Mouse (Mus musculus) cerebellum, adult (tissue): ENCODE data around the gene Sgms1.
"Not testable (repeated sequence)": the region's sequence is repeated elsewhere in the genome, so short reads cannot be mapped to it uniquely, and the experiment has no call there.

ENCODE experiments used
- ATAC-seq: cut with Nextera tagmentation; 2 replicates; pipeline ENCODE4 v1.9.2; 2017; ENCODE audit warnings: mild to moderate bottlenecking, moderate library complexity, mixed read lengths; ENCODE audit not compliant: insufficient number of reproducible peaks, low FRiP score, low TSS enrichment

The Sgms1 gene

GRCm38 (mm10) chr19:32330231-32330630 is 59.3 kb downstream of the Sgms1 start:
- no peak for ATAC-seq

DNA sequence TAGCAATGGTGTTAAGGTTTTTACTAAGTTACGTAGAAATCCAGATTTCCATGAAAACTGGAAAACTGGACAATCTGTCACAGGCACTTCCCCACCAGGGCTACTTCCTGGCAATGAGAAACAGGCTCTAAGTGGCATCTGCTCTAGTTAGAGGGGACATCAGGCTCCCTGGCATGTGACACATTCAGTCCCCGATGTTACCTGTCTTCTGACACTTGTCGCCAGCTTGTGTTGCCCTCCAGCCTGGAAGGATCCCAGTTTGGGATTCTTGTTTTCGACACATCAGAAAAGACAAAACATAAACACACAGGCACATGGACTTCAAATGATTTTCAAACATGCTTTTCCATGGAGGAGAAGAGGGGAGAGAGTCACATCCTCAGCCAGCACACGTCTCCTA is 60.0 kb downstream of the Sgms1 start:
- ATAC-seq = peak; percentile 64

GRCm38 (mm10) chr19:32328089-32328828 is 61.3 kb downstream of the Sgms1 start:
- ATAC-seq = no peak

GRCm38 (mm10) chr19:32326621-32327021 is 62.9 kb downstream of the Sgms1 start:
- ATAC-seq = no peak

DNA sequence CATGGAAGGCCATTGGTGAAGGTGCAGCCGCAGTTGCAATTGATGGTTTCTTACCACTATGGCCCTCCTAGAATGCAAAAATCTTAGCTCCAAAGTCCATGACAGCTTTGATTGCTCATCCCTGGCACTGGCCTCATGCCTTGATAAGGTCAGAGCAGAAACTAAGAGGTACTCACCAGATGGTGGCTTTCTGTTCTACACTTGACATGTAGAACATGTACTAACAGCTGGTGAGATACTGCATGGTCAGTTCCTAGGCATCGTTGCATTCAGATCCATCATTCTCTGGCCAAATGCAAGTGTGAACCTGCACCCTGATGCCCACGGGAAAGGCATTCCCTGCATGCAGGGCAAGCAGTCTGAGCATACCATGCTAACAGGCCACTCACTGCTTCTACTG is 63.4 kb downstream of the Sgms1 start:
- no peak for ATAC-seq

DNA sequence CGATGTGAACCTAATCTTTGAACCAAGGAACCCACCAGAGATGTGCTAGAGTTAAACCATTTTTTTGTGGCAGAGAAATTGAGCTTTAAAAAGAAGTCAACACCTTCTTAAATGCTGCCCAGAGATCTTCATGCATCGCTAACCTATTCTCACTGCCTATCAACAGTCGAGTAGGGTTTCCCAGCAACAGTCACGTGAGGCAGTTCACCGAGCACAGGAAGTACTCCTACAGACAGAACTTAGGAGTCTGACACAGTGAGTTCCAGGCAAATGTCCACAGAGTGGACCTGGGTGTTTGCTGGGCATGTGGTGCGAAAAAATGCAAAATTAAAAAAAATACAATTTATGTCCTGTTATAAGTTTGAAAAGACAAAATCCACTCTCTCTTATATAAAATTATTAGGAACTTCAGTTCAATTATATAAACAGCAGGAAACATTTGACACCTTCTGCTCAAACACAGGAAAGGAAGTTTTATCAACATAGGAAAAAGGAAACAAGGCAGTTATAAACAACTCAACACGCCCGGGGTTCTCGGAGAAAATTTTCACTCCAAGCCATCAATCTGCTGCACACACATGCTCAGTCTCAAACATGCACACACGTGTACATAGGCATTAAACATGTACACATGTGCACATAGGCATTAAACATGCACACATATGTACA is 64.3 kb downstream of the Sgms1 start:
- no peak for ATAC-seq

- no peak for ATAC-seq
These were observed 65.0 kb downstream of the Sgms1 start for GRCm38 (mm10) chr19:32324550-32324949.

DNA sequence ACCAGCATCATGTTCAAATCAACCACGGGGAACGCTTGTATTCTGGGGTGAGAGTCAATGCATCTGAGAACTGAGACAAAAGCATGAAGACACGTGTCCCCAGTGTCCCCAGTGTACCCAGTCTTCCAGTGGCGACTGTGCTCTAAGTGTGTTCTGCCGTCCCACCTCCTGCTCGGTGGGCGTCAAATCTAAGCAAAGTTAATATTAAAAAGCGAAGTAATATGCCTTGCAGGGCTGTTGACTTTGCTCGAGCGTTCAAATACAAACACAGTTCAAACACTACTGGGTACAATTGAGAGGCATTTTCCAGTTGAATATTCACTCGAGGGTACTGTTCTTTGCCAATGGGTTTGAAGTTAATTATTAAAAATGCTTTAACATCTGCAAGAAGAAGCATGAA is 66.4 kb downstream of the Sgms1 start:
- no peak for ATAC-seq

DNA sequence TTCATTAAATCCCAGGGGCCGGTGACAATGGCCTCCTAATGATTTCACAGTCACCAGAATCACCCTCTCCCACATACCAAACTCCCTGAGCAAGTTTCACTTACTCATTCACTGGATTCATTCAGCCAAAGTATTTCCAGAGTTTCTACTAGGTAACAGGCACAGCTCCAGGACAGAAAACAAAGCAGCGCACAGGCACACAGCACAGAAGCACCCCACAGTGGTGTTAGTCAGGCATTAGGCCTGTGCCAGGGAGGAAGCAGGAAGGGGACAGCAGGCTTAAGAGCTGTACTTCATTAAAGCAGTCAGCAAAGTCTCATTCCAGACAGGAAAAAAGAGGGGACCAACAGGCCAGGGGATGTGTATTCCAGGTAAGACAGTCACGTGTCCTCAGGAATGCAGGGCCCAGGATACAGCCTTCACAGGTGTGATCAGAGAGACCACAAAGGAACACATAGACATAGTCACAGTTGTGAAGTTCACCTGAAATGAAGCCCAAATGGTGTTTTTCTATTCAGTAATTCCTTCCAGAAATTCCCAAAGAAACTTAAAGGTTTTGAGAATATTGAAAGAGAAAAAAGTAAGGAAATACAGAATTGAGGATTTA is 67.0 kb downstream of the Sgms1 start:
- ATAC-seq = peak; percentile 81

- ATAC-seq = no peak
These were observed 69.2 kb downstream of the Sgms1 start for GRCm38 (mm10) chr19:32320366-32320666.

- no peak for ATAC-seq
These were observed 69.8 kb downstream of the Sgms1 start for GRCm38 (mm10) chr19:32319531-32320365.

- ATAC-seq = no peak
These were observed 70.5 kb downstream of the Sgms1 start for GRCm38 (mm10) chr19:32319057-32319456.

DNA sequence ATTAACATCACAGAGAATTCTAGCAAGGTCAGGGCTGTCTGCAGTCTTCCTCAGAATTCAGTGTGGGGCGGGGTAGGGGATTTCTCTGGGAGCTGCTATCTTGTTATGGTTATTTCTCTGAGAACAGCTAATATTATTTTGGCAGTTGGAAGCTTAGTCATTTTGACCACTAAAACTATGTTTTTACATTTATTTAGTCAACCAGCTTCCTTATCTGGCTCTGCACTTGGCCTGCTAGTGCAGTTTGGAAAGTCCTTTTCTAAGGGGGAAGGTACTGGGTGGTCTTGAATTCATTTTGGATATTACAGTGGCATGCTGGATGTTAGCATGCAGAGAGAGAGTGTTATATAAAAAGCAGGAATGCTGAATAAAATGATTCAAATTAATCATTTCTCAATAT is 72.2 kb downstream of the Sgms1 start:
- ATAC-seq = not testable (repeated sequence)

- ATAC-seq = no peak
These were observed 76.2 kb downstream of the Sgms1 start for GRCm38 (mm10) chr19:32313304-32313703.

GRCm38 (mm10) chr19:32311762-32312161 is 77.8 kb downstream of the Sgms1 start:
- ATAC-seq = no peak

DNA sequence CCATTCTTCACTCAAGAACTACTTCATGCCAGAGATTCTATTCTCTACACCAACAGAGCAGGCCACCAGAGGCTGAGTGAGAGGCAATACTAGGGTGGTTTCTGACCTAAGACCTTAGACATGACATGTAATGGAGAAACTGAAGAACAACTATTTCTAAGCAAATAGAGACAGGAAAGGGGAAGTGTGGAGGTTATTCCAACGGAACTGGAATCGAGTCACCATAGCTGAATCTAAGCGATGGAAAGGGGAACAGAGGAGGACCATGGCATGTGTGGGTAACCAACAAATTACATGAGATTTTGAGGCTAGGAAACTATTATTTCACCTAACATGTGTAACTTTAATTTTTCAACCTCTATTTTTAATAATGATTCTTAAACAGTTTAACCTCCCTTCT is 78.5 kb downstream of the Sgms1 start:
- no peak for ATAC-seq

DNA sequence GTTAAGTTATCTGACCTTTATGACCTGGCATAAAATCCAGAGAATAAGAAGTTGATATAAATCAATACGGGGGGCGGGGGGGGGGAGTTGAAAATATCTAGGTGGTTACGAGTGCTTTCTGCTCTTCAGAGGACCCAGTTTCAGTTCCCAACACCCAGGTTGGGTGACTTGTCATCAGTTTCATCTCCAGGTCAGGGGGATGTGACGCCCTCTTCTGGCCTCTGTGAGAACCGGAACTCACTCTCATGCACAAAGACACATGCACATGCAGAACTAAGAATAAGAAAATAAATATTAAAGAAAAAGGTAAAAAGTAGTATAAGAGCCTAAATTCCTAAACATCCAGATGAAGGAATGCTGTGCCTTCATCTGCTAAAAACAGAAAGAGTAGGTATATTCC is 79.0 kb downstream of the Sgms1 start:
- ATAC-seq = no peak

GRCm38 (mm10) chr19:32309346-32309745 is 80.2 kb downstream of the Sgms1 start:
- no peak for ATAC-seq

- no peak for ATAC-seq
These were observed 81.2 kb downstream of the Sgms1 start for GRCm38 (mm10) chr19:32308311-32308710.

DNA sequence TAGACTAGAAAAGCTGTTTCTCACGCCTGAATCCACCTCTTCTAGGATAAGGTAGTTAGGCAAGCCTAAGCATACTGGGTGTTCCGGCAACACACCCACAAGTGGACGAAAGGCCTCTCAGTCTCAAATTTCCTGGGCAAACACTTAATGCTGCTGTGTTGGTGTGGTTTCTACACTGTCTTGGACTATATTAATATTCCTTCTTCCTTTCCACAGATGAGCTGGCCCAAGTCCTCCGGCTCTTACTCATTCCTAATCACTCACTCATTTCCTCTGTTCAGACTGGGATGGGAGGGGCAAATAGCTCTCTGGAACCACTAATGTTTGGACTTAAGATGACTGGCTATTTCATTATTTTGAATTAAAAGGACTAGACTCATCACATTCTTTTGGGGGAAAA is 84.6 kb downstream of the Sgms1 start:
- ATAC-seq = no peak
